Mouse (Mus musculus): ENCODE results near the gene Cox4i2. TPM values are rescaled to one million over a fixed set of nuclear protein-coding genes. Genes with fewer than 3 reads are reported as not detected.

The Cox4i2 gene
- polyA plus RNA-seq, 1 experiment from 2014 or later = 104 TPM

DNA sequence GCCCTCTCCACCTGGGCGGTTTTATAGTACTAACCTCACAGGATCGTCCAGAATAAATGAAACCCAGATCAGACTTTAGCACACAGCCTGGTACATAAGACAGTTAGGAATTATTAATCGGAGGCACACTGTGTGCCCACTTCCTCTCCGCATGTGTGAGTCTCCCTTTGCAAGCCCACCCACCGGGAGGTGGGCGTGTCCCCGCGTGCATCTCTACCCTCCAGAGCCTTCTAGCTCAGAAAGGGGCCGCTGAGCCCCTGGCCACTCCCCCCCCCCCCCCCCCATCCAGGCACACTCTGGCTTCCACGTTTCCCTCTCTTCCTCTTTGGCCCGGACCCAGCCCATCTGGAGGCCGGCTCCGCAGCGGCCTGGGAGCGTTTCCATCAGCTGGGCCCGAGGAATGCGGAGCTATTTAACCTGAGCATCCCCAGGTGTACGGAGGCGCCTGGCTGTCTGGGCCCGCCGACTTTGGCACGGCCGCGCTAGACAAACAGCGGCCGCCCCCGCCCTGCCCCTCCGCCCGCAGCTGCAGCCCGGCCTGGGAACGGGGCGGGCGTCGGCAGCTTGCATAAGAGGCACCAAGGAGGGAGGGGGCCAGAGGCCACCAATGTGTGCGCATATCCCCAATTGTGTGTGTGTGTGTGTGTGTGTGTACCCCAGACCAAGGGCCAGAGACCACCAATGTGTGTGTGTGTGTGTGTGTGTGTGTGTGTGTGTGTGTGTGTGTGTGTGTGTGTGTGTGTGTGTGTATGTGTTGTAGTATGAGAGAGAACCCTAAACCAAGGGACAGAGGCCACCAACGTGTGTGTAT is 14.7 kb upstream of the Cox4i2 start:
- H3K9ac ChIP-seq (ENCODE audit: low read length) = peak overlapping the region; percentile 90
- under 1% methylated on average over 35 of the region's 36 CpGs for WGBS
- peaks cover 50% of the 10 kb centered on the region for H3K4me1 ChIP-seq (replicated peaks; ENCODE audit: control insufficient read depth, insufficient read depth, low read length)

DNA sequence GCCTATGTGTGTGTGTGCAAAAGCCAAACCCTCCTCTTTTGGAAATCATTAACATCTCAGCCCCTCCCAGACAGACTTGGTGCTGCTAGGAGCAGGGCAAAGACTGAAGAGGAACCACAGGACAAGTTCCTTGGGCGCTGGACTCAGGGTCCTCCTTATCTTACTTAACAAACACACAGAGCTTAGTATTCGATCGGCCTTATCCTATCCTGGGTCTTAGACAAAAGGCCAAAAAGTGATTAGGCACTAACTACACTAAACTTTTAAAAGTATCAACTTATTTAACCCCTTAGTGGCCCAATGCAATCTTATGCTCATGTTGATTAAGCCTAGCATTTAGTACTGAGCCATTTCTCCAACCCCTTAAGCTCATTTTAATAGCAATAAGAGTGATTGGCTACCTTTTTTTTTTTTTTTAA is 14.1 kb upstream of the Cox4i2 start:
- Histone ChIP-seq H3K27me3 (ENCODE audit: control insufficient read depth, insufficient read depth, low read depth, low read length) (no peaks in the 10 kb centered on the region), H3K4me1 (replicated peaks; ENCODE audit: control insufficient read depth, insufficient read depth, low read length) (peaks cover 45% of the 10 kb centered on the region), H3K36me3 (ENCODE audit: control insufficient read depth, insufficient read depth, low read length) (no peaks in the 10 kb centered on the region), H3K27ac (ENCODE audit: low read length) (peak overlapping the region; percentile 98), H3K4me3 (ENCODE audit: low read length) (no peak overlapping the region), H3K4me2 (ENCODE audit: low read depth, low read length) (peak overlapping the region; percentile 93), H3K9ac (ENCODE audit: low read length) (peak overlapping the region; percentile 49), H3K9me3 (ENCODE audit: control insufficient read depth, low read length) (no peaks in the 10 kb centered on the region)
- ATAC-seq (ENCODE audit: low read depth) = peak; percentile 27
- 9% methylated on average over 3 of the region's 3 CpGs for WGBS

More for the DNA sequence above, 14.7 kb upstream of the Cox4i2 start:
- Histone ChIP-seq H3K27ac (ENCODE audit: low read length) (peak overlapping the region; percentile 98), H3K27me3 (ENCODE audit: control insufficient read depth, insufficient read depth, low read depth, low read length) (no peaks in the 10 kb centered on the region), H3K36me3 (ENCODE audit: control insufficient read depth, insufficient read depth, low read length) (no peaks in the 10 kb centered on the region), H3K4me3 (ENCODE audit: low read length) (peak overlapping the region; percentile 78), H3K9me3 (ENCODE audit: control insufficient read depth, low read length) (no peaks in the 10 kb centered on the region), H3K4me2 (ENCODE audit: low read depth, low read length) (peak overlapping the region; percentile 93)
- ATAC-seq (ENCODE audit: low read depth) = peak; percentile 68

GRCm38 (mm10) chr2:152740490-152740889 is 13.5 kb upstream of the Cox4i2 start:
- no peaks in the 10 kb centered on the region for H3K9me3 ChIP-seq (ENCODE audit: control insufficient read depth, low read length)
- H3K4me3 ChIP-seq (ENCODE audit: low read length) = no peak overlapping the region
- H3K4me1 ChIP-seq (replicated peaks; ENCODE audit: control insufficient read depth, insufficient read depth, low read length) = peaks cover 43% of the 10 kb centered on the region
- no peak for ATAC-seq (ENCODE audit: low read depth)
- no peaks in the 10 kb centered on the region for H3K36me3 ChIP-seq (ENCODE audit: control insufficient read depth, insufficient read depth, low read length)
- no peak overlapping the region; the same call in 1 of the 2 replicates for H3K4me2 ChIP-seq (ENCODE audit: low read depth, low read length)
- peak overlapping the region; percentile 51 for H3K9ac ChIP-seq (ENCODE audit: low read length)
- WGBS = 73% methylated on average over 5 of the region's 5 CpGs
- H3K27ac ChIP-seq (ENCODE audit: low read length) = peak overlapping the region; percentile 98
- H3K27me3 ChIP-seq (ENCODE audit: control insufficient read depth, insufficient read depth, low read depth, low read length) = no peaks in the 10 kb centered on the region

- Histone ChIP-seq H3K27me3 (ENCODE audit: control insufficient read depth, insufficient read depth, low read depth, low read length) (no peaks in the 10 kb centered on the region), H3K9me3 (ENCODE audit: control insufficient read depth, low read length) (no peaks in the 10 kb centered on the region), H3K27ac (ENCODE audit: low read length) (peak overlapping the region; percentile 98), H3K9ac (ENCODE audit: low read length) (peak overlapping the region; percentile 38), H3K36me3 (ENCODE audit: control insufficient read depth, insufficient read depth, low read length) (no peaks in the 10 kb centered on the region), H3K4me3 (ENCODE audit: low read length) (peak overlapping the region; percentile 8; the same call in 1 of the 2 replicates), H3K4me2 (ENCODE audit: low read depth, low read length) (peak overlapping the region; percentile 39), H3K4me1 (replicated peaks; ENCODE audit: control insufficient read depth, insufficient read depth, low read length) (peaks cover 42% of the 10 kb centered on the region)
- 17% methylated on average over 14 of the region's 14 CpGs for WGBS
- ATAC-seq (ENCODE audit: low read depth) = peak; percentile 58
Measured at GRCm38 (mm10) chr2:152741153-152742041, 12.6 kb upstream of the Cox4i2 start.

DNA sequence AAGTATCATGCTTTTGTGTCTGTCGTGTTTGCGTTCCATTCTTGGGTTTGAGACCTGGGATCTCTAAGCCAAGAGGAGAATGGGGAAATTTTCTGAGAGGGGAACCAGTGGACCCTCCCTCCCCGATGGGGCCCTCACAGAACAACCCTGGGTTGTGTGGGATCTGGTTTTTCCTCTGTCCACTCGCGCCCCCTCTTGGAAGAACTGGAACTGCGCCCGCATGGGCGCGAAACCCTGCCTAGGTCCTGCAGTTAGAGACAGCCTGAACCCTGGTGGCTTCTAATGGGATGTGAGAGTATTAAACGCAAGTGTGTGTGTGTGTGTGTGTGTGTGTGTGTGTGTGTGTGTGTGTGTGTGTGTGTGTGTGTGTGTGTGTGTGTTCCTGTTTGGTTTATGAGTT is 11.5 kb upstream of the Cox4i2 start:
- 24% methylated on average over 10 of the region's 10 CpGs for WGBS
- H3K27me3 ChIP-seq (ENCODE audit: control insufficient read depth, insufficient read depth, low read depth, low read length) = no peaks in the 10 kb centered on the region
- H3K4me1 ChIP-seq (replicated peaks; ENCODE audit: control insufficient read depth, insufficient read depth, low read length) = peaks cover 42% of the 10 kb centered on the region
- H3K9ac ChIP-seq (ENCODE audit: low read length) = peak overlapping the region; percentile 38; the same call in 1 of the 2 replicates
- H3K4me3 ChIP-seq (ENCODE audit: low read length) = no peak overlapping the region
- no peaks in the 10 kb centered on the region for H3K36me3 ChIP-seq (ENCODE audit: control insufficient read depth, insufficient read depth, low read length)
- peak overlapping the region; percentile 98 for H3K27ac ChIP-seq (ENCODE audit: low read length)
- no peak for ATAC-seq (ENCODE audit: low read depth)
- peak overlapping the region; percentile 39; the same call in 1 of the 2 replicates for H3K4me2 ChIP-seq (ENCODE audit: low read depth, low read length)
- H3K9me3 ChIP-seq (ENCODE audit: control insufficient read depth, low read length) = no peaks in the 10 kb centered on the region

- peaks cover 19% of the 10 kb centered on the region for H3K4me1 ChIP-seq (replicated peaks; ENCODE audit: control insufficient read depth, insufficient read depth, low read length)
- no peak overlapping the region for H3K4me3 ChIP-seq (ENCODE audit: low read length)
- H3K4me2 ChIP-seq (ENCODE audit: low read depth, low read length) = no peak overlapping the region
- no peak overlapping the region for H3K27ac ChIP-seq (ENCODE audit: low read length)
- no peaks in the 10 kb centered on the region for H3K36me3 ChIP-seq (ENCODE audit: control insufficient read depth, insufficient read depth, low read length)
- H3K27me3 ChIP-seq (ENCODE audit: control insufficient read depth, insufficient read depth, low read depth, low read length) = no peaks in the 10 kb centered on the region; the same call in 1 of the 2 replicates
- WGBS = 74% methylated on average over 17 of the region's 17 CpGs
- no peak overlapping the region for H3K9ac ChIP-seq (ENCODE audit: low read length)
- ATAC-seq (ENCODE audit: low read depth) = no peak
- H3K9me3 ChIP-seq (ENCODE audit: control insufficient read depth, low read length) = no peaks in the 10 kb centered on the region
Measured at GRCm38 (mm10) chr2:152756474-152757393, 2.8 kb downstream of the Cox4i2 start.

DNA sequence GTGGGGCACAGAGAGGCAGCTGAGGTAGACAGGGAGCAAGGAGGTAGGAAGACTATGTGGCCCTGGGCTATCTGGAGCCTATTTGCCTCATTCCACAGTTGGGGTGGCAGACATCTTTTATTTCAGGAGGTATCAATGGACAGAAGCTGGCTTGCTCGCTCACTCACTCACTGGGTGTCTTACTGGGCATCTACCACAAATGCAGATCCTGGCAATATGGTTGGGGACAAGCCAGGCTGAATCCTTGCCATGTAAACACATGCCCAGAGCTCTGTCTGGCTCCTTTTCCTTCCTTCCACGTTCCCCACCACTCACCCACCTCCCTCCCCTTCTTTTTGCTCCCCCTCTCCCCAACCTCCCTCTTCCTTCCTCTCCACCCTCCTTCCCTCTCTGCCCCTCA is 3.5 kb downstream of the Cox4i2 start:
- ATAC-seq (ENCODE audit: low read depth) = no peak
- Histone ChIP-seq H3K27me3 (ENCODE audit: control insufficient read depth, insufficient read depth, low read depth, low read length) (no peaks in the 10 kb centered on the region; the same call in 1 of the 2 replicates), H3K4me3 (ENCODE audit: low read length) (no peak overlapping the region), H3K4me2 (ENCODE audit: low read depth, low read length) (no peak overlapping the region), H3K27ac (ENCODE audit: low read length) (no peak overlapping the region), H3K36me3 (ENCODE audit: control insufficient read depth, insufficient read depth, low read length) (no peaks in the 10 kb centered on the region), H3K4me1 (replicated peaks; ENCODE audit: control insufficient read depth, insufficient read depth, low read length) (peaks cover 19% of the 10 kb centered on the region), H3K9ac (ENCODE audit: low read length) (no peak overlapping the region), H3K9me3 (ENCODE audit: control insufficient read depth, low read length) (no peaks in the 10 kb centered on the region)
- WGBS = 73% methylated on average over 2 of the region's 2 CpGs

DNA sequence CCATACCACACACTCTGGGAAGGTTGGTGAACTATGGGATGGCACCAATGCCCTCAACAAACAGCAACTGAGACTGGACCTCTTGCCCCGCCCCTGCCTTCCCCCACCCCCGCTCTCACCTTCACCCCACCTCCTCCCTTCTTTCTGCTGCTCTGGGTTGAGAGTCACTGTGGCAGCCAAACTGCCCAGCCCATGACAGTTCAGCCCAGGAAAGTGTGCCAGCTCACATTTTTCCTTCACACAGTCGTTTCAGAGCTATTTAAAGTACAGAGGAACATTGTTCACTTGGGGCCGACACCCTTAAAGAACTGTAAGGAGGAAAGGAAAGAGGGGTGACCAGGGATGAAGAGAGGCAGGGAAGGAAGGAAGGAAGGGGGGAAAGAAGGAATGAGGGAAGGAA is 4.4 kb downstream of the Cox4i2 start:
- Histone ChIP-seq H3K27ac (ENCODE audit: low read length) (peak overlapping the region; percentile 35), H3K4me3 (ENCODE audit: low read length) (no peak overlapping the region), H3K4me1 (replicated peaks; ENCODE audit: control insufficient read depth, insufficient read depth, low read length) (peaks cover 19% of the 10 kb centered on the region), H3K9me3 (ENCODE audit: control insufficient read depth, low read length) (no peaks in the 10 kb centered on the region), H3K9ac (ENCODE audit: low read length) (no peak overlapping the region), H3K4me2 (ENCODE audit: low read depth, low read length) (no peak overlapping the region), H3K36me3 (ENCODE audit: control insufficient read depth, insufficient read depth, low read length) (no peaks in the 10 kb centered on the region), H3K27me3 (ENCODE audit: control insufficient read depth, insufficient read depth, low read depth, low read length) (no peaks in the 10 kb centered on the region; the same call in 1 of the 2 replicates)
- 19% methylated on average over 4 of the region's 4 CpGs for WGBS
- ATAC-seq (ENCODE audit: low read depth) = peak; percentile 34; the same call in 1 of the 2 replicates

Measured in lung, embryonic 16.5 days (tissue).